Mouse (Mus musculus) c-Kit-positive CD71-negative TER-119-negative erythroid progenitor cells, embryonic 14.5 days (primary cell): ENCODE measurements at regions not wholly inside any gene's neighbourhood (a gene's known extent, or its start where the extent isn't known, plus 50 kb on each side); places are given as distances from the start of the nearest gene placed in this dataset.

ENCODE experiments used
- DNase-seq: peaks from one replicate; pipeline ENCODE4 v3.0.0-alpha.2; 2013; ENCODE audit warnings: low read depth

GRCm38 (mm10) chr11:112449632-112450031, 332.4 kb upstream of the Sox9 start:
- no peak for DNase-seq

- DNase-seq, result no peak
Observed at GRCm38 (mm10) chr11:112450227-112450626, 331.8 kb upstream of the Sox9 start.

GRCm38 (mm10) chr11:112458075-112458474, 323.9 kb upstream of the Sox9 start:
- no peak for DNase-seq

- no peak for DNase-seq
Observed at GRCm38 (mm10) chr11:112463121-112463520, 318.9 kb upstream of the Sox9 start.

- DNase-seq, result no peak
Observed at GRCm38 (mm10) chr11:112464386-112464785, 317.6 kb upstream of the Sox9 start.

- no peak for DNase-seq
Observed at GRCm38 (mm10) chr11:112470336-112470735, 311.7 kb upstream of the Sox9 start.

GRCm38 (mm10) chr11:112473237-112473636, 308.8 kb upstream of the Sox9 start:
- DNase-seq, result no peak

- no peak for DNase-seq
Observed at GRCm38 (mm10) chr11:112473681-112474080, 308.3 kb upstream of the Sox9 start.

- DNase-seq, result no peak
Observed at GRCm38 (mm10) chr11:112480360-112480759, 301.7 kb upstream of the Sox9 start.

GRCm38 (mm10) chr11:112501781-112502180, 280.2 kb upstream of the Sox9 start:
- no peak for DNase-seq

- no peak for DNase-seq
Observed at GRCm38 (mm10) chr11:112519076-112519475, 262.9 kb upstream of the Sox9 start.

- DNase-seq, result no peak
Observed at GRCm38 (mm10) chr11:112524983-112525382, 257.0 kb upstream of the Sox9 start.

- DNase-seq, result no peak
Observed at GRCm38 (mm10) chr11:112542573-112542972, 239.5 kb upstream of the Sox9 start.

- no peak for DNase-seq
Observed at GRCm38 (mm10) chr11:112543473-112543872, 238.6 kb upstream of the Sox9 start.

- DNase-seq, result no peak
Observed at GRCm38 (mm10) chr11:112545231-112546010, 236.6 kb upstream of the Sox9 start.

GRCm38 (mm10) chr11:112546162-112546561, 235.9 kb upstream of the Sox9 start:
- DNase-seq, result no peak

GRCm38 (mm10) chr11:112552838-112553237, 229.2 kb upstream of the Sox9 start:
- no peak for DNase-seq

GRCm38 (mm10) chr11:112563027-112563426, 219.0 kb upstream of the Sox9 start:
- no peak for DNase-seq

- DNase-seq, result no peak
Observed at GRCm38 (mm10) chr11:112564706-112565215, 217.3 kb upstream of the Sox9 start.

- DNase-seq, result no peak
Observed at GRCm38 (mm10) chr11:112566071-112566470, 216.0 kb upstream of the Sox9 start.

GRCm38 (mm10) chr11:112587386-112587785, 194.6 kb upstream of the Sox9 start:
- no peak for DNase-seq

GRCm38 (mm10) chr11:112588088-112588487, 193.9 kb upstream of the Sox9 start:
- DNase-seq, result no peak

GRCm38 (mm10) chr11:112590214-112590613, 191.8 kb upstream of the Sox9 start:
- DNase-seq, result no peak
